Comparison of ENCODE assay signal across 8 mouse cellular contexts in genomic region chr11:70409594-70410296, GRCm38 (mm10). TPM values are rescaled to one million over a fixed set of nuclear protein-coding genes. Genes with fewer than 3 reads are reported as not detected.
DNase-seq lines count a peak whose midpoint lies in the region; ATAC-seq lines count a peak whose summit lies in the region.

TSS of gene Pelp1 (minus strand) at chr11:70410031.

- H3K9ac ChIP-seq in heart, embryonic 13.5 days: peak within 1 kb of the TSS; percentile 99
- peak within 1 kb of the TSS; percentile 96 for H3K9ac ChIP-seq in liver, embryonic 12.5 days
- H3K9ac ChIP-seq in stomach, embryonic 15.5 days: peak within 1 kb of the TSS; percentile 87

- peaks cover 6% of the 10 kb centered on the region for H3K27me3 ChIP-seq in heart, embryonic 13.5 days (replicated peaks)
- H3K27me3 ChIP-seq in liver, embryonic 12.5 days (replicated peaks): no peaks in the 10 kb centered on the region
- no peaks in the 10 kb centered on the region for H3K27me3 ChIP-seq in stomach, embryonic 15.5 days (replicated peaks)

- WGBS in heart, embryonic 13.5 days: under 1% methylated on average over 59 of the region's 59 CpGs
- WGBS in liver, embryonic 12.5 days (ENCODE audit: insufficient replicate concordance): under 1% methylated on average over 59 of the region's 59 CpGs
- WGBS in stomach, embryonic 15.5 days: under 1% methylated on average over 59 of the region's 59 CpGs

- peak; percentile 91 for DNase-seq in CD4-positive helper T cell, adult 2 months (ENCODE audit: low read depth, low spot score)
- DNase-seq in brain, embryonic 18.5 days (ENCODE audit: low read depth, low spot score): peak; percentile 89
- peak; percentile 95 for DNase-seq in kidney, postnatal 10 days
- peak; percentile 78 to 84 for DNase-seq in natural killer cell, adult 2 months (ENCODE audit: low spot score in 2 of 2)

- H3K4me2 ChIP-seq in heart, embryonic 13.5 days: peak within 1 kb of the TSS; percentile 94
- H3K4me2 ChIP-seq in liver, embryonic 12.5 days: peak within 1 kb of the TSS; percentile 79
- peak within 1 kb of the TSS; percentile 83 for H3K4me2 ChIP-seq in stomach, embryonic 15.5 days

- peak; percentile 94 for ATAC-seq in erythroid progenitor cell, adult 5-6 weeks (replicated peaks; ENCODE audit: low FRiP score, poor library complexity, severe bottlenecking)
- ATAC-seq in heart, embryonic 13.5 days (ENCODE audit: extremely low read depth, insufficient number of reproducible peaks, low FRiP score, low TSS enrichment): peak; percentile 89
- ATAC-seq in liver, embryonic 12.5 days: peak; percentile 92
- peak; percentile 97 for ATAC-seq in stomach, embryonic 15.5 days (ENCODE audit: insufficient read depth, low FRiP score, low read depth)

- no peaks in the 10 kb centered on the region for H3K9me3 ChIP-seq in heart, embryonic 13.5 days
- no peaks in the 10 kb centered on the region for H3K9me3 ChIP-seq in liver, embryonic 12.5 days (replicated peaks)
- no peaks in the 10 kb centered on the region for H3K9me3 ChIP-seq in stomach, embryonic 15.5 days

- H3K4me3 ChIP-seq in heart, embryonic 13.5 days: peak within 1 kb of the TSS; percentile 97
- peak within 1 kb of the TSS; percentile 95 for H3K4me3 ChIP-seq in liver, embryonic 12.5 days
- peak within 1 kb of the TSS; percentile 76 for H3K4me3 ChIP-seq in stomach, embryonic 15.5 days (replicated peaks)

- peaks cover 30% of the 10 kb centered on the region for H3K4me1 ChIP-seq in heart, embryonic 13.5 days
- H3K4me1 ChIP-seq in liver, embryonic 12.5 days: peaks cover 44% of the 10 kb centered on the region
- H3K4me1 ChIP-seq in stomach, embryonic 15.5 days: peaks cover 20% of the 10 kb centered on the region

- H3K27ac ChIP-seq in heart, embryonic 13.5 days (replicated peaks): peak within 1 kb of the TSS; percentile 74
- H3K27ac ChIP-seq in liver, embryonic 12.5 days: peak within 1 kb of the TSS; percentile 83
- H3K27ac ChIP-seq in stomach, embryonic 15.5 days: peak within 1 kb of the TSS; percentile 65; the same call in 1 of the 2 replicates

- peaks cover 13% of the 10 kb centered on the region for H3K36me3 ChIP-seq in heart, embryonic 13.5 days
- H3K36me3 ChIP-seq in liver, embryonic 12.5 days: peaks cover 29% of the 10 kb centered on the region
- 0 out of 2 replicates have a peak, but pooled peaks cover 4% of the 10 kb centered on the region for H3K36me3 ChIP-seq in stomach, embryonic 15.5 days

RNA-seq across cellular contexts. Expression of gene Pelp1, which starts in this region (rescaled TPM):
- total RNA-seq in erythroid progenitor cell, adult 5-6 weeks (2015; ENCODE audit: low replicate concordance): 3.2 and 8.4 TPM in 2 replicates
- 3.1 and 3.8 TPM in 2 replicates for total RNA-seq in erythroid progenitor cell, adult 5-6 weeks (2017; ENCODE audit: low replicate concordance)
- polyA plus RNA-seq in heart, embryonic 13.5 days (2015; fragmentation: Nextera tagmentation; extraction: Ambion mirVana): 23.3 and 23.6 TPM in 2 replicates
- 28.6 and 29.7 TPM in 2 replicates for polyA plus RNA-seq in liver, embryonic 12.5 days (2016; fragmentation: Nextera tagmentation; extraction: Ambion mirVana)
- 31.5 and 33.8 TPM in 2 replicates for polyA plus RNA-seq in stomach, embryonic 15.5 days (2015; fragmentation: Nextera tagmentation; extraction: Ambion mirVana)

Comparison
In these comparisons a context has a peak if more than half of its experiments do, and no peak if none do; other contexts are left out.
1. Peak in every context shown above with its lines: DNase-seq, ATAC-seq, H3K4me3 ChIP-seq and H3K27ac ChIP-seq.